Mouse (Mus musculus) erythroid progenitor cell, adult 5-6 weeks (primary cell): Measurements from ENCODE around the gene Dner. TPM values are rescaled to one million over a fixed set of nuclear protein-coding genes. Genes with fewer than 3 reads are reported as not detected.
"Not testable (repeated sequence)": the region's sequence is repeated elsewhere in the genome, so short reads cannot be mapped to it uniquely, and the experiment has no call there.

Source experiments
- ATAC-seq: replicated peaks from 2 replicates; pipeline ENCODE4 v1.8.0; 2016; ENCODE audit warnings: moderate number of reproducible peaks, mild to moderate bottlenecking, moderate TSS enrichment, inconsistent platforms; ENCODE audit not compliant: poor library complexity, low FRiP score, severe bottlenecking
- total RNA-seq, 2 experiments: library from RNA; stranded (forward) in 1 of 2; stranded (reverse) in 1 of 2; fragments of 150-400 nt in 1 of 2; fragments of 186-747, 209-891 nt in 1 of 2; gene quantifications; 2 replicates each; pipeline versions ENCODE4 v1.2.3 to v1.2.4; 2015 to 2017; ENCODE audit warnings: low replicate concordance in 2 of 2

Gene Dner
- total RNA-seq, 2 experiments from 2014 or later, result not detected

- no peak for ATAC-seq
Measured at GRCm38 (mm10) chr1:84361389-84361788, 334.6 kb downstream of the Dner start.

GRCm38 (mm10) chr1:84359611-84360500 is 336.2 kb downstream of the Dner start:
- ATAC-seq, result no peak

- no peak for ATAC-seq
Measured at GRCm38 (mm10) chr1:84357216-84357615, 338.8 kb downstream of the Dner start.

GRCm38 (mm10) chr1:84350262-84350661 is 345.8 kb downstream of the Dner start:
- ATAC-seq, result no peak

GRCm38 (mm10) chr1:84347796-84348476 is 348.1 kb downstream of the Dner start:
- ATAC-seq, result no peak

- ATAC-seq, result not testable (repeated sequence)
Measured at GRCm38 (mm10) chr1:84332797-84333196, 363.2 kb downstream of the Dner start.

- not testable (repeated sequence) for ATAC-seq
Measured at GRCm38 (mm10) chr1:84331861-84332260, 364.2 kb downstream of the Dner start.

- no peak for ATAC-seq
Measured at GRCm38 (mm10) chr1:84325309-84325708, 370.7 kb downstream of the Dner start.

- ATAC-seq, result no peak
Measured at GRCm38 (mm10) chr1:84321327-84321726, 374.7 kb downstream of the Dner start.

Other genes with a start within 250 kb of the Dner start
- 5.8 TPM in 1 of 2 replicates, not detected in the other for gene Fbxo36, start 143.6 kb upstream of the Dner start, total RNA-seq (2015; ENCODE audit: low replicate concordance)
- gene Fbxo36, start 143.6 kb upstream of the Dner start, total RNA-seq (2017; ENCODE audit: low replicate concordance), result 1.7 TPM in 1 of 2 replicates, not detected in the other
- 90.1 and 113 TPM in 2 replicates for gene Trip12, start 144.3 kb upstream of the Dner start, total RNA-seq (2015; ENCODE audit: low replicate concordance)
- 124 and 203 TPM in 2 replicates for gene Trip12, start 144.3 kb upstream of the Dner start, total RNA-seq (2017; ENCODE audit: low replicate concordance)
- not detected in 2 replicates for gene Slc16a14, start 238.9 kb upstream of the Dner start, total RNA-seq (2015; ENCODE audit: low replicate concordance)
- 0.13 TPM in 1 of 2 replicates, not detected in the other for gene Slc16a14, start 238.9 kb upstream of the Dner start, total RNA-seq (2017; ENCODE audit: low replicate concordance)